Mouse (Mus musculus): ENCODE data around the gene Cd3e. TPM values are rescaled to one million over a fixed set of nuclear protein-coding genes. Genes with fewer than 3 reads are reported as not detected.

Cd3e gene
- polyA plus RNA-seq, 1 experiment from 2014 or later = not detected

DNA sequence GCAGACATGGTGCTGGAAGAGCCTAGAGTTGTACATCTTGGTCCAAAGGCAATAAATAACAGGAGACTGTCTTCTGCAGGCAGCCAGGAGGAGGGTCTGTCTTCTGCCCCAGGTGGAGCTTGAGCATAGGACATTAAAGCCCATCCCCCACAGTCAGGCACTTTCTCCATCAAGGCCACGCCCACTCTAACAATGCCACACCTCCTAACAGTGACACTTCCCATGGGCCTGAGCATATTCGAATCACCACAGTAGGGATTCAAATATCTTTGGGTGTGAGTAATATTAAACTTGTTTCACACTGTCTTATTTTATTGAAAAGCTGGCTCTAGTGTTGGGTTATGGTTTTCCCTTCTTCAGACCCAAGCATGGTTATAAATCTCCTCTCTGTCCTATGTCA, 17.6 kb downstream of the Cd3e start:
- no peak overlapping the region for H3K27ac ChIP-seq (replicated peaks)
- H3K4me1 ChIP-seq = no peaks in the 10 kb centered on the region
- no peaks in the 10 kb centered on the region for H3K36me3 ChIP-seq
- H3K4me2 ChIP-seq (replicated peaks) = no peak overlapping the region
- H3K9ac ChIP-seq (replicated peaks) = no peak overlapping the region
- no peaks in the 10 kb centered on the region for H3K9me3 ChIP-seq
- WGBS = 84% methylated on average over 2 of the region's 2 CpGs
- H3K27me3 ChIP-seq = no peaks in the 10 kb centered on the region
- ATAC-seq (ENCODE audit: low FRiP score, low read depth) = no peak
- H3K4me3 ChIP-seq = no peak overlapping the region

DNA sequence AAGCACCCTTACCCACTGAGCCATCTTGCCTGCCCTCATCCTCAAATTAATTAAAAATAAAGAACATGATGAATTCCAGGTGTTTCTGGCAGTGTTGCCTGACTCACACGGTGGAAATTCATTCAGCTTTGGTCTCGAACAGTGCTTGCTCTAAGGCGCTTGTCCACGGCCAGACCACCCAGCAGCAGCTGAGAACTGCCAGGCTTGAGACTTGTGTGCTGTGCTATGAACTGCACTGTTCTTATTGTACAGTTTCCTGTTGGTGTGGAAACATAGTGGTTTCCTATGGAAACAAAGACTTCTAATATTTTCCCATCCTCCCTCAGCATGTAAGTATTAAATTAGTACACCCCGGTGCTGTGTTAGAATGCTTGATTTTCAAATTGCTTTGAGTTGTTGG, 22.5 kb downstream of the Cd3e start:
- 82% methylated on average over 5 of the region's 5 CpGs for WGBS
- H3K4me1 ChIP-seq = no peaks in the 10 kb centered on the region
- no peak overlapping the region for H3K4me2 ChIP-seq (replicated peaks)
- no peaks in the 10 kb centered on the region for H3K9me3 ChIP-seq
- H3K27ac ChIP-seq (replicated peaks) = no peak overlapping the region
- ATAC-seq (ENCODE audit: low FRiP score, low read depth) = no peak
- H3K27me3 ChIP-seq = no peaks in the 10 kb centered on the region
- H3K4me3 ChIP-seq = no peak overlapping the region
- H3K36me3 ChIP-seq = no peaks in the 10 kb centered on the region
- H3K9ac ChIP-seq (replicated peaks) = no peak overlapping the region

DNA sequence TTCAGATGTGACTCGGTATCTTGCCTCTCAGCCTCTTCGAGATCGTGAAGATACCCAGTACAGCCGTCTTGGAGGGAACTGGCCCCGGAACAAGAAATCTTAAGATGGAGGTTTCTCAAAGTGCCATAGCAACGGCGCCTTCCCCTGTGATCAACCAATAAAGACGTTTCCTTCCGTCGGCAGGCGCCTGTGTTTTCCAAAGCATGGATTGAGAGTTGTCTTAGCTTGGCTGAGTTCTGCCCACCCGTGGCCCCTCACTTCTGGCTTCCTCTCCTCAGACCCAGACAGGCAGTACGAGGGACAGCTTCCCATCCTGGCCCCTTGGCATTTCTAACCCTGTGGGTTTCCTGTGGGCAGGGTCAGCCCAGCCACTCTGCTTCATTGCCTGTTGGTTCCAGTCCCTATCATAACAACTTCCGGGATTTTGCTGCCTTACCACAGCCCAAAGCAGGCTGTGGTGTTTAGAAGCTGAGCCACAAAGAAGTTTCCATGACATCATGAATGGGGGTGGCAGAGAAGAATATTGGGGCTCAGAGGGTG, 23.1 kb downstream of the Cd3e start:
- Histone ChIP-seq H3K4me1 (no peaks in the 10 kb centered on the region), H3K27me3 (no peaks in the 10 kb centered on the region), H3K36me3 (no peaks in the 10 kb centered on the region), H3K4me2 (replicated peaks) (no peak overlapping the region), H3K9ac (replicated peaks) (no peak overlapping the region), H3K27ac (replicated peaks) (no peak overlapping the region), H3K9me3 (no peaks in the 10 kb centered on the region), H3K4me3 (no peak overlapping the region)
- ATAC-seq (ENCODE audit: low FRiP score, low read depth) = no peak
- WGBS = 58% methylated on average over 14 of the region's 14 CpGs

DNA sequence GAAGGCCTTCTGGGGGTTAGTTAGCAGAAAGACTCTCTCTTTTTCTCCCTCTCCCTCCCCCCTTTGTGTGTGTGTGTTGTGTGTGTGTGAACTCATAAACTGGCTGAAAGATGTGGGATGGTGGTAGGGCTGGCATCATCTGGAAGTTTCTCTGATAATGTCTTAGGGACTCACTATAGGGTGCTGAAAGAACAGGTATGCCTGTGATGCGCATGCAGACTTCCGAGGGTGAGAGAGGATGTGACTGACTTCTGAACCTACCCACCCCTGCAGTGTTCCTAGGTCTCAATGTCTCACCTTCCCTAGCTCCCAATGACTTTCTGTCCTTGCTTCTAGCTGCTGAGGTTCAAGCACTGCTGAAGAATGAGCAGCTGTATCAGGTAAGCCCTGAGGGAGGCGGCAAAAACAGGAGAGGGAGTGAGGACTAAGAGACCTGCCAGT, 23.7 kb downstream of the Cd3e start:
- Histone ChIP-seq H3K4me3 (no peak overlapping the region), H3K4me1 (no peaks in the 10 kb centered on the region), H3K36me3 (no peaks in the 10 kb centered on the region), H3K4me2 (replicated peaks) (no peak overlapping the region), H3K9ac (replicated peaks) (no peak overlapping the region), H3K27ac (replicated peaks) (no peak overlapping the region), H3K27me3 (no peaks in the 10 kb centered on the region), H3K9me3 (no peaks in the 10 kb centered on the region)
- WGBS = 86% methylated on average over 3 of the region's 3 CpGs
- ATAC-seq (ENCODE audit: low FRiP score, low read depth) = no peak

DNA sequence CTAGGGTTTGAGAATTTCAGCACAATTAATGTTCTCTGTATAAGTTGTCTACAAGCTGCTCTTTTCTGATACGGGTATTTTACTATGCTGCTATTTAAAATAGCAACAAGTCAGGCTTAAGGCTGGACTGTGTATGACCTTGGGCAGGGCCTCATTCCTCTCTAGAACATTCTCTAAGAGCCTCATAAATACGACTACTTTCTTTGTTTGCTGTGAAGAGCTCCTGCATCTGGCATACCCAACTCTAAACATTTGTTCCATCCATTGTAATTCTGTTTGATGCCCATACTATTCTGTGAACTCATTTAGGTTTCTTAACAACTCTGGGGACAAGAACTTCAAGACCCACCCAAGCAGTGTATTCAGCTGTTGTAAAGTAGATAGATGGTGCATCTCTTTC, 26.4 kb downstream of the Cd3e start:
- Histone ChIP-seq H3K4me2 (replicated peaks) (no peak overlapping the region), H3K9ac (replicated peaks) (no peak overlapping the region), H3K27ac (replicated peaks) (no peak overlapping the region), H3K4me3 (no peak overlapping the region), H3K36me3 (no peaks in the 10 kb centered on the region), H3K9me3 (no peaks in the 10 kb centered on the region), H3K27me3 (no peaks in the 10 kb centered on the region), H3K4me1 (no peaks in the 10 kb centered on the region)
- ATAC-seq (ENCODE audit: low FRiP score, low read depth) = no peak
- 82% methylated on average over 2 of the region's 2 CpGs for WGBS

DNA sequence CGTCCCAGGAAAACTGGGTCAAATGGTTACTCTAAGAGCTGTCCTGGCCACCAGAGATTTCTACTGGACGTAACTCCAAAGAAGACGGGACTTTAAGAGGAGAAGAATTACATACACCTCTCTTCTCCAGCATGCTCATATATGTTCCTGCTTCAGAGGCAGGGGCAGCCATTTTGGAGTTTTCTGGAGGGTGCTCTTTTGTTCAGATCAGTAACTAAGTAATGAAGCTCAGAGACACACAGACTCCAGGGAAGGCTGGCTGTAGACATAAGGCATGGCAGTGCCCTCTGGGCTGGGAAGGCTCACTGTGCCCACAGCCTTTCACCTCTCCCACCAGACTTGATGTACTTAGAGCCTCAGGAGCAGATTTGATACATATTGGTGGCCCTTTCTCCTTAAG, 26.9 kb downstream of the Cd3e start:
- no peaks in the 10 kb centered on the region for H3K9me3 ChIP-seq
- no peak overlapping the region for H3K4me2 ChIP-seq (replicated peaks)
- no peak for ATAC-seq (ENCODE audit: low FRiP score, low read depth)
- H3K27me3 ChIP-seq = no peaks in the 10 kb centered on the region
- H3K27ac ChIP-seq (replicated peaks) = no peak overlapping the region
- H3K4me3 ChIP-seq = no peak overlapping the region
- H3K4me1 ChIP-seq = no peaks in the 10 kb centered on the region
- H3K36me3 ChIP-seq = no peaks in the 10 kb centered on the region
- no peak overlapping the region for H3K9ac ChIP-seq (replicated peaks)
- 88% methylated on average over 3 of the region's 3 CpGs for WGBS

DNA sequence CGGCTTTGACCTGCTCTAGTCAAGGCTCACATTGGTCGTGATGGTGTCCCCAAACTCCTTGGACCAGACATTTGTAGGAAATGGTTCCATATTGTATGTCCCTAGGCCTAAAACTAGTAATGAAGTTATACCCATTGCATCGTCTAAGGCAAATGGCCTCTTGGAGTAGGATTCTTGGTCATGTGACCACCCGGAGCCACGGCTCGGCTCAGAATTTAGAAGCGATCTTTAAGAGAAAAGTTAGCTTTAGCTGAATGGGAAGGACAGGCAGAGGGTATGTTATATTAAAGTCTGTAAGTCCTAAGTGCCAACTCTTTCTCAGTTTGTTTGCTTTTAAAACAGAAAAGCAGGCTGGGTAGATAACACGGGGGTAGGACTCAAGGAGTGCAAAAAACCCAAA, 27.3 kb downstream of the Cd3e start:
- Histone ChIP-seq H3K27me3 (no peaks in the 10 kb centered on the region), H3K4me2 (replicated peaks) (no peak overlapping the region), H3K9ac (replicated peaks) (no peak overlapping the region), H3K4me1 (no peaks in the 10 kb centered on the region), H3K36me3 (no peaks in the 10 kb centered on the region), H3K4me3 (no peak overlapping the region), H3K9me3 (no peaks in the 10 kb centered on the region), H3K27ac (replicated peaks) (no peak overlapping the region)
- ATAC-seq (ENCODE audit: low FRiP score, low read depth) = no peak
- 92% methylated on average over 8 of the region's 8 CpGs for WGBS

DNA sequence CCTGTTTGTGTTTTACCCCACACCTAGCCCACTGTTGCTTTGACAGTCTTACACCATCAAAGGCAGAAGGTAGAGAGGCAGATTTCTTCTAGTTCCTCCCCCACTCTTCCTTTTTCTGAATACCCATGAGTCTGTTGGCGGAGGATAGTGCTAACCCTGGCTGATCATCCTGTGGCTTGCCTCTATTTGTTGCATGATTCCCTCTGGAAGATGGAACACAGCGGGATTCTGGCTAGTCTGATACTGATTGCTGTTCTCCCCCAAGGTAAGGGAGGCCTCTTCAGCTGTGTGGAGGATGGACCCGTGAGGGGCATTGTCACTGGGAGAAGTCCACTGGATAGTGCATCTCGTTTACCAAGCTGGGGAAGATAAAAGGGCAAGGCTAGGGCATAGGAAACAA, 27.8 kb downstream of the Cd3e start, which contains the start of gene Cd3d:
Gene Cd3d, plus strand, starts transcription at position 111 of the 400 bp plus-strand sequence.
- Histone ChIP-seq H3K27me3 (no peaks in the 10 kb centered on the region), H3K4me3 (no peak within 1 kb of the TSS), H3K4me2 (replicated peaks) (no peak within 1 kb of the TSS), H3K4me1 (no peaks in the 10 kb centered on the region), H3K27ac (replicated peaks) (no peak within 1 kb of the TSS), H3K9me3 (no peaks in the 10 kb centered on the region), H3K36me3 (no peaks in the 10 kb centered on the region), H3K9ac (replicated peaks) (no peak within 1 kb of the TSS)
- WGBS = 81% methylated on average over 4 of the region's 4 CpGs
- no peak for ATAC-seq (ENCODE audit: low FRiP score, low read depth)

DNA sequence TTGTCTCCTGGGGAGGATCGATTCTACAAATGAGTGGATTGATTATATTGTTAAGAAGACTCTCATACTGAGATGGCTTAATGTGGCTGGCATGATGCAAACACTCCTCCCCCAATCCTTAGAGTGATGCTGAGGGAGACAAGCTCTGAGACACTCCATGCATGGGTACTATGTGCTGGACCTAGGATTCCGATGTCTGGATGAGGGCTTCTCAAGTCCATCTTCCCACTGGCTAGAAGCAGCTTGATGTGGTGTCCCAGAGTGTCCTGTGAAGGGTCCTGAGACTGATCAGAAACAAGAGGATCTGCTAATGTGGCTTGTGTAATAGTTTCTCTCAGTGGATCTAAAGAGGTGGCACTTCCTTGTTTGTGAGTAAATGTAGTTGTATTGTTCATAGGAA, 28.3 kb downstream of the Cd3e start:
- no peak overlapping the region for H3K4me3 ChIP-seq
- no peaks in the 10 kb centered on the region for H3K36me3 ChIP-seq
- no peak overlapping the region for H3K4me2 ChIP-seq (replicated peaks)
- H3K9me3 ChIP-seq = no peaks in the 10 kb centered on the region
- H3K27me3 ChIP-seq = no peaks in the 10 kb centered on the region
- no peaks in the 10 kb centered on the region for H3K4me1 ChIP-seq
- no peak overlapping the region for H3K27ac ChIP-seq (replicated peaks)
- 85% methylated on average over 2 of the region's 2 CpGs for WGBS
- no peak overlapping the region for H3K9ac ChIP-seq (replicated peaks)
- no peak for ATAC-seq (ENCODE audit: low FRiP score, low read depth)

DNA sequence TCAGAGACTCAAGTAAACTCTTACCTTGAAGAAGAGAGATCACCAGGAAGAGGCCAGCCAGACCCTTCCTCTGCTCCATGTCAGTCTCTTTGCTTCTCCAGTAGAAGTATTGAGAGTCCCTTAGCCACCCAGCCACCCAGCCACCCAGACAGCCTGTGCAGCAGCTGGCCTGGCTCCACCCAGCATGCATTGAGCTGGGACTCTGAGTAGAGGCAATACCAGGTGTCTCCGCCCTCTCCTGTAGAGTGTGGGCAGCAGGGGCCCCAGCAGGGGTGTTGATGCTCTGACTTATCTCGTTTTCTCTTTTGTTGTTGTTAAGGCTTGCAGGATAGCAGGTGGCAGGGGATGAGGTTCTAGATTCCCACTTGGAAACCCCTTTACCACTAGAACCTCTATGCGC, 29.2 kb downstream of the Cd3e start, which contains the start of gene Cd3g:
Gene Cd3g, minus strand, starts transcription at position 190 of the 400 bp plus-strand sequence.
- ATAC-seq (ENCODE audit: low FRiP score, low read depth) = no peak
- 83% methylated on average over 3 of the region's 3 CpGs for whole genome bisulfite sequencing
- Histone ChIP-seq H3K9me3 (no peaks in the 10 kb centered on the region), H3K36me3 (no peaks in the 10 kb centered on the region), H3K4me2 (replicated peaks) (no peak within 1 kb of the TSS), H3K4me3 (no peak within 1 kb of the TSS), H3K27ac (replicated peaks) (no peak within 1 kb of the TSS), H3K4me1 (no peaks in the 10 kb centered on the region), H3K27me3 (peaks cover 5% of the 10 kb centered on the region; the same call in 1 of the 2 replicates), H3K9ac (replicated peaks) (no peak within 1 kb of the TSS)

DNA sequence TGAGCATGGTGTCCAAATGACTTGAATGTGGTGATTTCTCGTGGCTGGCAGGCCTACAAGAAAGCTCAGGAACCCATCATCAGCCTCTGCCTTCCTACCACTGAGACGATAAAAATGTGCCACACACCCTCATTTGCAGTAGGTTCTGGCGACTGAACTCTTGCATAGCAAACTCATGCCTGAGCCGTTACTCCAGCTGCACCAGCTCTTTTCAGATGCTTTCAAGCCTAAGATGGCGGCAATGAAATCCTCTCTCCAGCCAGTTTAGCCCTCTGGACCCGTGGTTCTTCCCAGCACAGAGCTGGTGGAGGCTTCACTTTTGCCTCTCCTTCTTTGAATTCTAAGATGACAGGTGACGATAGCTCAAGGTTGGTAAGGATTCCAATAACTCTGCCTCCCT, 29.6 kb downstream of the Cd3e start:
- no peak overlapping the region for H3K4me2 ChIP-seq (replicated peaks)
- H3K27me3 ChIP-seq = peaks cover 5% of the 10 kb centered on the region; the same call in 1 of the 2 replicates
- no peak overlapping the region for H3K9ac ChIP-seq (replicated peaks)
- H3K9me3 ChIP-seq = no peaks in the 10 kb centered on the region
- H3K27ac ChIP-seq (replicated peaks) = no peak overlapping the region
- no peak for ATAC-seq (ENCODE audit: low FRiP score, low read depth)
- no peak overlapping the region for H3K4me3 ChIP-seq
- H3K36me3 ChIP-seq = no peaks in the 10 kb centered on the region
- no peaks in the 10 kb centered on the region for H3K4me1 ChIP-seq
- WGBS = 79% methylated on average over 7 of the region's 7 CpGs

DNA sequence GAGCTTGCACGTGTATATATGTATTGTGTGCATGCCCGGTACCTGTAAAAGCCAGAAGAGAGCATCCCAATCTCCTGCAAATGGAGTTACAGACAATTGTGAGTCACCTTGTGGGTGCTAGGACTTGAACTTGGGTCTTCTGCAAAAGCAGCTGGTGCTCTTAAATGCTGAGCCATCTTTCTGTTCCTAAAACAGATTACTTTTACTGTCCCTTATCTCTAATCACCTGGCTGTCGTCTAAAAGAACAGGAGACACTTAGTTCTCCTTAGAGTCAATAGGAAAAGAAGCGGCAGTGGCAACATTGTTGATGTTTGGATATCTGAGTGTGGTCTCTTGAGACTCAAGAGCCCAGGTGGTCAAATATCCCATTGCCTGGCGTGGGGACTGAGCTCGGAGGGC, 31.6 kb downstream of the Cd3e start:
- H3K27ac ChIP-seq (replicated peaks) = no peak overlapping the region
- H3K9ac ChIP-seq (replicated peaks) = no peak overlapping the region
- no peak overlapping the region for H3K4me3 ChIP-seq
- ATAC-seq (ENCODE audit: low FRiP score, low read depth) = no peak
- H3K27me3 ChIP-seq = peaks cover 12% of the 10 kb centered on the region
- H3K36me3 ChIP-seq = no peaks in the 10 kb centered on the region
- no peaks in the 10 kb centered on the region for H3K9me3 ChIP-seq
- H3K4me1 ChIP-seq = no peaks in the 10 kb centered on the region
- WGBS = 73% methylated on average over 6 of the region's 6 CpGs
- H3K4me2 ChIP-seq (replicated peaks) = no peak overlapping the region

DNA sequence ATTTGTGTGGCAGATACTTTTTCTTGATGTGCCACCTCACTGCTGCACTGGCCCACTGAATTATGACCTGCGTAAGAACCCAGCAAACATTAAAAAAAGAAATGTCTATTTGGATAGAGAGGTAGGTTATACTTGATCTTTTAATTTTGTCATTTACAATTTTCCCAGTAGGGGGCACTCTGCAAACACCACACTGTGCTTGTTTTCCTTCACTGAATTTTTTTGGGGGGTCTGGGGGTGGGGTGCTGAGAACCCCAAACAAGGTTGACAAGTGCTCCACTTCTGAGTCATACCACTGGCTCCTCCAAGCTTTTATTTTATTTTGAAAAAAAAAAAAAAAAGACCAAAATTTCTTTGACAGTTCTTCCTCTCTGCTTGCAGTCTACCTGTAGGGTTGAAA, 40.0 kb downstream of the Cd3e start:
- no peak overlapping the region for H3K4me3 ChIP-seq
- no peak for ATAC-seq (ENCODE audit: low FRiP score, low read depth)
- peaks cover 14% of the 10 kb centered on the region for H3K27me3 ChIP-seq
- no peaks in the 10 kb centered on the region for H3K9me3 ChIP-seq
- no peaks in the 10 kb centered on the region for H3K36me3 ChIP-seq
- H3K9ac ChIP-seq (replicated peaks) = no peak overlapping the region
- H3K27ac ChIP-seq (replicated peaks) = no peak overlapping the region
- peaks cover 10% of the 10 kb centered on the region for H3K4me1 ChIP-seq
- H3K4me2 ChIP-seq (replicated peaks) = no peak overlapping the region
- WGBS = 75% methylated on average over 1 of the region's 1 CpGs
